Mouse (Mus musculus): ENCODE results near the gene Tmeff2.
A peak's percentile ranks its signal among the peaks of the same experiment; 100 is the strongest.

Tmeff2 gene

DNA sequence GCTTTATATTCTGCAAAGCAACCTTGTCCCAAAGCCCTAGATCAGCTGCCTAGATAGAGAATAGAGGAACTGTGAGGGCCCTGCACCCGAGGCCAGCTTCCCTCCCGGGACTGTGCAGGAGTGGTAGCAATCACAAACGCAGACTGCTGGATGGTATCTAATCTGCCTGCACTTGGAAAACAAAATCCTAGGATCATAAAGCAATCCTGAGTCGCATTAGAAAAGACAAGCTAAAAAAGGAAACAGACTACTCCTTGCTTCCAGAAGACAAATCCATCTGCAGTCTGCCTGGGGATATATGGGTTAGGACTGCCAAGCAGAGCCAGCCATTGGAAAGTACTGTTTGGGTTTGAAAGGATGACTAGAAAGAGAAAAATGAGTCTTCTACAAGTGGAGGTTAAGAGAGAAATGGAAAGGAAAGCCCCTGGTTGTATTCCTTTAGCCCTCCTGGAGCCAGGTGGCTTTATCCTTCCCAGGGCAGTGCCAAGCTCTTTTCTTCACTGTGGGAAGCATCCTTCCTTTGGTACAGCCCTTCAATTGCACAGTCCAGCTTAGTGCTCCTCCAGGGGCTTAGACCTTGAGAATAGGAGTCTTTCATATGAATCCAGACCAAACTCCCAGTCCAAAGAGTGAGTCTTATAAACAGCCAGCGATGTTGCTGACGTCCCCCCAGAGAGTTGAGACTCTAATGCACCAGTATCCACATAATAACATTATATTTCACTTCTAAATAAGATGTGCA lies 291.6 kb downstream of the Tmeff2 start:
- no peak for DNase-seq (ENCODE audit: extremely low read depth, insufficient read length, low spot score)

- no peak for DNase-seq (ENCODE audit: extremely low read depth, insufficient read length, low spot score)
Observed at GRCm38 (mm10) chr1:51199088-51199830, 298.8 kb downstream of the Tmeff2 start.

DNA sequence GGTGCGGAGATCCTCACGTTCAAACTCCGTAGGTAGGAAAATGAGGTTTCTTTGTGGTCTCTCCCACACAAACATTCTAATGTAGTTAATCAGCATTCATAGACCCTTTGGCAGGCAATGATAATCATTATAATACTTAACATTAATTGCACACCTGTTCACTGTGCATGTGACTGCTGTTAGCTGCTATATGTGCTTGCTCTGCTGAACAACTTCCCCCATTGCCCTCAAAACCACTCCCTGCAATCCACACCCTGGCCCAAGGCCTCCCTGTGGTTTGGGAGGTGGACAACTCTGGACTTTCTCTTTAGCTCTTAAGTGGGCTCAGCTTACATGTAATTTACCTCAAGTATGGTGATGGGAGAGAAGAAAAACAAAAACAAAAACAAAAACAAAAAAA lies 299.5 kb downstream of the Tmeff2 start:
- DNase-seq (ENCODE audit: extremely low read depth, insufficient read length, low spot score), result no peak

- DNase-seq (ENCODE audit: extremely low read depth, insufficient read length, low spot score), result no peak
Observed at GRCm38 (mm10) chr1:51215631-51216030, 315.2 kb downstream of the Tmeff2 start.

DNA sequence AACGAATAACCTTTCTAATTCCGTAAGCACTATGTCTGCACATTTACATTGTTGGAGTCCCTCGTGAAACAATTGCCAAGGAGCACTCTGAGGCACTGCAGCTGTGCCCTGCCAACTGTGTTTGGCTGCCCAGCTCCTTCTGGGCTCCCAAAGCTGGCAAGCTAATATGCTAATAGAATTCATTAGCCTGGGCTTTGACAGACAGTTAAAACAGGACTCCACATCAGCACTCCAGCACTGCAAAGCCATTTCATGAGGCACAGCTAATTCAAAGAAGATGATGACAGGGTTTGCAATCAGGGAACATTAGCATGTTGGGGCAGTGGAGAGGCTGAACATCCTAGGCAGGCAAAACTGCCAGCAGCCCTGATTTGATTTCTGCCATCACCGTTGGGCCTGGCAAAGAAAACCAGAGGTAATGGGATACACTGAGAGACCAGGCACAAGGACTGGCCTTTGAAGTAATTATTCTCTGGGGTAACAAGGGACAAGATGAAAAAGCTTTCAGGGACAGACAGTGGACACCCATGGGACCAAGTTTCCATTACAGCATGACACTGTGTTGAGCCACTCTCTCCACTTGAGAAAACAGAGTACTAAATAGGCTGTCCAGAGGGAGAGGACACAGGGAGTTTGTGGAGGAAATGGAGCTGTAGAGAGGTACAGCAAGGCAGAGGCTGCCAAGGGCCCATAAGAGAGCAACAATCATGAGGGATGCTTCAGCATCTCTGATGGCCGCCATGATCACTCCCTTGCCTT lies 316.0 kb downstream of the Tmeff2 start:
- no peak for DNase-seq (ENCODE audit: extremely low read depth, insufficient read length, low spot score)

GRCm38 (mm10) chr1:51217227-51217626 lies 316.8 kb downstream of the Tmeff2 start:
- peak; percentile 16 for DNase-seq (ENCODE audit: extremely low read depth, insufficient read length, low spot score)

DNA sequence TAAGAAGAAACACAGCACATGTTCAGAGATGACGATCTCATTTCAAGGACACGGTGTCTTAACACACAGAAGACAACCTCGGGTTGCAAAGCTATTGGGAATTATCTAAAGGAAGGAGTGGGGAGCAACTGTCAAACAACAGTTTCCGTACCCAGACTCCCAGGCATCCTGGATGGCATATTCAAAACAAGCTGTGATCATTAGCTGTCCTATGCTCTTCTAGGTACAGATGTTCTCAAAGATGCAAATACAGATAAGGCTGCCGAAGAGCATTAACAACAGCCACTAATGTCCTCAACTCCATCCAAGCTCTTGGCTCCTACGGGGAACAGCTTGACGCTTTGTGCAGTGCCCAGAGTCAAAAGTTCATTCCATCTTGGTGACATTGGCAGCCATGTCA lies 324.7 kb downstream of the Tmeff2 start:
- no peak for DNase-seq (ENCODE audit: extremely low read depth, insufficient read length, low spot score)

Data from 3134 (cell line).